Mouse (Mus musculus) midbrain, embryonic 14.5 days (tissue): ENCODE measurements at regions not wholly inside any gene's neighbourhood (a gene's known extent, or its start where the extent isn't known, plus 50 kb on each side); places are given as distances from the start of the nearest gene placed in this dataset.

Experiments
- ATAC-seq: fragments of 200-750 bp; cut with Nextera tagmentation; 2 replicates; pipeline ENCODE4 v1.8.0; 2017; ENCODE audit warnings: moderate number of reproducible peaks, moderate library complexity; ENCODE audit not compliant: low FRiP score, low TSS enrichment
- DNase-seq: peaks from one replicate; pipeline ENCODE4 v3.0.0-alpha.2; 2015
- H3K27ac ChIP-seq: fragments of 300-500 bp; sonication (generic); replicated peaks from 2 replicates; pipeline ENCODE4 v1.5.1; 2014; ENCODE audit warnings: mild to moderate bottlenecking, low read depth, low read length, moderate library complexity
- H3K27me3 ChIP-seq: fragments of 300-500 bp; sonication (generic); 2 replicates; pipeline ENCODE4 v1.6.1; 2014; ENCODE audit warnings: low read length, control low read depth, mixed read lengths; ENCODE audit not compliant: control insufficient read depth, insufficient read depth
- H3K36me3 ChIP-seq: fragments of 300-500 bp; sonication (generic); 2 replicates; pipeline ENCODE4 v1.6.1; 2014; ENCODE audit warnings: low read length, control low read depth; ENCODE audit not compliant: control insufficient read depth, insufficient read depth
- H3K4me1 ChIP-seq: fragments of 300-500 bp; sonication (generic); 2 replicates; pipeline ENCODE4 v1.6.1; 2014; ENCODE audit warnings: mild to moderate bottlenecking, antibody characterized with exemption, low read length, control low read depth; ENCODE audit not compliant: control insufficient read depth, insufficient read depth
- H3K4me2 ChIP-seq: fragments of 300-500 bp; sonication (generic); 2 replicates; pipeline ENCODE4 v1.6.1; 2014; ENCODE audit warnings: mild to moderate bottlenecking, low read length, moderate library complexity
- H3K4me3 ChIP-seq: fragments of 300-500 bp; sonication (generic); replicated peaks from 2 replicates; pipeline ENCODE4 v1.5.1; 2014; ENCODE audit warnings: low read depth, low read length
- H3K9ac ChIP-seq: fragments of 300-500 bp; sonication (generic); replicated peaks from 2 replicates; pipeline ENCODE4 v1.6.1; 2014; ENCODE audit warnings: mild to moderate bottlenecking, low read length, moderate library complexity
- H3K9me3 ChIP-seq: fragments of 300-500 bp; sonication (generic); 2 replicates; pipeline ENCODE4 v1.6.1; 2016; ENCODE audit warnings: low read length, control low read depth, mixed read lengths; ENCODE audit not compliant: control insufficient read depth
- WGBS: fragments of 180-500 bp; shearing (Covaris S2); extraction: QIAGEN DNeasy Blood & Tissue Kit; methylation state at CpG from one replicate; pipeline ENCODE4 v1.1.7; 2014; 5-methylcytosine and 5-hydroxymethylcytosine counted together

GRCm38 (mm10) chr11:63761561-63761960 is 160.5 kb downstream of the Hs3st3b1 start:
- ATAC-seq = no peak

GRCm38 (mm10) chr11:63767631-63768250 is 154.3 kb downstream of the Hs3st3b1 start:
- WGBS = 69% methylated on average over 10 of the region's 10 CpGs
- no peak for ATAC-seq
- H3K4me1 ChIP-seq = no peaks in the 10 kb centered on the region
- H3K4me2 ChIP-seq = no peak overlapping the region
- no peaks in the 10 kb centered on the region for H3K36me3 ChIP-seq
- no peak overlapping the region for H3K4me3 ChIP-seq
- H3K27me3 ChIP-seq = no peaks in the 10 kb centered on the region
- H3K27ac ChIP-seq = no peak overlapping the region
- no peaks in the 10 kb centered on the region for H3K9me3 ChIP-seq
- H3K9ac ChIP-seq = no peak overlapping the region
- DNase-seq = no peak

More at GRCm38 (mm10) chr11:63761561-63761960, 160.5 kb downstream of the Hs3st3b1 start:
- H3K9me3 ChIP-seq = no peaks in the 10 kb centered on the region
- WGBS = 78% methylated on average over 6 of the region's 6 CpGs
- no peak overlapping the region for H3K9ac ChIP-seq
- H3K27ac ChIP-seq = no peak overlapping the region
- 0 out of 2 replicates have a peak, but pooled peaks cover 6% of the 10 kb centered on the region for H3K4me1 ChIP-seq
- no peak overlapping the region for H3K4me3 ChIP-seq
- no peak for DNase-seq
- H3K27me3 ChIP-seq = no peaks in the 10 kb centered on the region
- H3K36me3 ChIP-seq = no peaks in the 10 kb centered on the region
- no peak overlapping the region for H3K4me2 ChIP-seq

- H3K4me2 ChIP-seq = no peak overlapping the region
- WGBS = 97% methylated on average over 2 of the region's 2 CpGs
- H3K27ac ChIP-seq = no peak overlapping the region
- no peaks in the 10 kb centered on the region for H3K36me3 ChIP-seq
- ATAC-seq = no peak
- no peak overlapping the region for H3K9ac ChIP-seq
- H3K4me1 ChIP-seq = no peaks in the 10 kb centered on the region
- no peak overlapping the region for H3K4me3 ChIP-seq
- no peak for DNase-seq
- H3K9me3 ChIP-seq = no peaks in the 10 kb centered on the region
- no peaks in the 10 kb centered on the region for H3K27me3 ChIP-seq
Observed at GRCm38 (mm10) chr11:63769738-63770137, 152.4 kb downstream of the Hs3st3b1 start.

- 76% methylated on average over 6 of the region's 6 CpGs for WGBS
- no peak overlapping the region for H3K4me2 ChIP-seq
- H3K4me1 ChIP-seq = 0 out of 2 replicates have a peak, but pooled peaks cover 4% of the 10 kb centered on the region
- no peaks in the 10 kb centered on the region for H3K36me3 ChIP-seq
- H3K9ac ChIP-seq = no peak overlapping the region
- no peaks in the 10 kb centered on the region for H3K9me3 ChIP-seq
- no peaks in the 10 kb centered on the region for H3K27me3 ChIP-seq
- no peak overlapping the region for H3K4me3 ChIP-seq
- DNase-seq (no peak), ATAC-seq (no peak)
- H3K27ac ChIP-seq = no peak overlapping the region
Observed at GRCm38 (mm10) chr11:63775382-63775781, 146.7 kb downstream of the Hs3st3b1 start.

DNA sequence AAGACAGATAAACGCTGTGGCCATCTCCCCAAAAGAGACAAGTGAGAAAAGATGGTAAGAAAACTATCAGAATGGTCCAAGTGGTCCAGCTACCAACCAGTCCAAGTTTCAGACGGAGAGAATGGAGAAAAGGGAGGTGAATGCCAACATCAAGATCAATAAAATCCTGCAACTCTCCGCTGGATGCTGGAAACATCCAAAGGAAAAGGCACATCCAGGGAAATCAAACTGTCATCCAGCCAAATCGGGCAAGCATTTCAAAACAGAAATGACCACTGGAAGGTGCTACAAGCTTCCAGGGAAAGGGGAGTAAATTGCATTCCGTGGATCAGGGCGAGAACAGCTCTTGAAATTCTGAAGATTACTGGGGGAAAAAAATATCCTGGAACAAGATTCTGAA is 142.7 kb downstream of the Hs3st3b1 start:
- no peak overlapping the region for H3K4me3 ChIP-seq
- no peak overlapping the region for H3K27ac ChIP-seq
- ATAC-seq = no peak
- H3K4me2 ChIP-seq = no peak overlapping the region
- 83% methylated on average over 6 of the region's 6 CpGs for WGBS
- no peaks in the 10 kb centered on the region for H3K36me3 ChIP-seq
- H3K9ac ChIP-seq = no peak overlapping the region
- no peak for DNase-seq
- H3K27me3 ChIP-seq = no peaks in the 10 kb centered on the region
- H3K4me1 ChIP-seq = 0 out of 2 replicates have a peak, but pooled peaks cover 4% of the 10 kb centered on the region
- H3K9me3 ChIP-seq = no peaks in the 10 kb centered on the region

DNA sequence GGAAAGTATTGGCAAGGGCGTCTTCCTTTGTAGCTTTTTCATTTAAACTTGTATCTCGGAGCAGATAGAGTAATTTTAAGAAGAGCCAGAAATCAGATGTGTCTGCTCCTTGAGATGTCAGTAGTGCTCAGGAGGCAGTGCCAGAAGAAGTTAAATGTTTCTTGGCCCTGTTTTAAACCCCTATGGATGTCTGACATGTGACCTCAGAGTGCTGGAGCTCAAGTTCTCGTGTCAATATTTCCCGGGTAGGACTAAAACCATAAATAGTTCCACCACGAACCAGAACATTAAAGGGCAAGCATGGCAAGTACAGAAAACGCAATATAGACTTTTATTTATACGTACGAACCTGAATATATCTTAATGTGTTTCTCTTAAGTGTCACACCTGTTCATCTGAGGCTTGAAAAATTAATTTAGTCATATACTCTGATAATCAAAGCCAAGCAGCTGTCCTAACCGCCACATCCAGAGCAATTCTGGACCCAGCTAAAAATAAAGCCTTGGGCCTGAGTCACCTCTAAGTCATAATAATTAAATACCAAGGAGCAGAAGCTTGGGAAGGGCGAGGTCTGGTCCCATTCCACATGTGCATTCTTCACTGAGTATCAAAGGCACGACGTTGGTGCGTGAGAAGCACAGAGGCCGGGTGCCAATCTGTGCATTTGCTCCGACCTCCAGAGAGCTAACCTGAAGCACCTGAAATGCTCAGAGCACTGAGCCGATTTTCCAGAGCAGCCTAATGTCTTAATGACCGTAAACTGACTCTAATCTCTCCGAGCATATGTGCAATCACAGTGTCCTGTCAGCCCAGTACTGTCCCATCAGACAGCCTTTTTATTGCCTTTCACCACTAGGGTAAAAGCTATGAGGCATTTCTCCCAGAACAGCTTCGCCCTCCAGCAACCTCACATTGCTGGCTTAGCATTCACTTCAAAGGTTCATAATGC is 139.8 kb downstream of the Hs3st3b1 start:
- no peaks in the 10 kb centered on the region for H3K27me3 ChIP-seq
- 78% methylated on average over 19 of the region's 19 CpGs for WGBS
- H3K4me2 ChIP-seq = no peak overlapping the region
- no peak overlapping the region for H3K27ac ChIP-seq
- H3K4me3 ChIP-seq = no peak overlapping the region
- DNase-seq (no peak), ATAC-seq (no peak)
- peaks cover 10% of the 10 kb centered on the region; the same call in 1 of the 2 replicates for H3K4me1 ChIP-seq
- H3K9me3 ChIP-seq = no peaks in the 10 kb centered on the region
- H3K36me3 ChIP-seq = no peaks in the 10 kb centered on the region
- no peak overlapping the region for H3K9ac ChIP-seq

GRCm38 (mm10) chr11:63785281-63785886 is 136.7 kb downstream of the Hs3st3b1 start:
- no peak overlapping the region for H3K4me3 ChIP-seq
- DNase-seq = peak; percentile 38
- no peak for ATAC-seq
- H3K4me2 ChIP-seq = no peak overlapping the region
- H3K9ac ChIP-seq = no peak overlapping the region
- no peak overlapping the region for H3K27ac ChIP-seq
- no peaks in the 10 kb centered on the region for H3K36me3 ChIP-seq
- H3K4me1 ChIP-seq = peaks cover 6% of the 10 kb centered on the region; the same call in 1 of the 2 replicates
- no peaks in the 10 kb centered on the region for H3K9me3 ChIP-seq
- H3K27me3 ChIP-seq = no peaks in the 10 kb centered on the region
- WGBS = 7% methylated on average over 8 of the region's 8 CpGs

DNA sequence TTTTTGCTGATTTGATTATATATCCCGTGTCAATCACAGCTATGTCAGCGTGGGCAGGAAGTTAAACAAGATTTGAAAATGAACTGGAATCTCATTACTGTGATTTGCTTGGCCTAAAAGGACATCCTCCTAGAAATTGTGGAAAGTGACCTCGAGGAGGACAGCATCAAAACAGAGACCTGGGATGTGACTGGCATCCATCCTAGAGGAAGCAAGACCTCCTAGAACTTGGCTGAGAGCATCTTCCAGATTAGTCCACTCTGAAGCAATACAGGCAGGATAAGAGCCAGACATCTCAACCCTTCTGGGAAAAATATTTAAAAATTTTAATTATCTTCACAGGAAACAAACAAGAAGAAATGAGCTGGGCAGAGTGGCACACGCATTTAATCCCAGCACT is 136.1 kb downstream of the Hs3st3b1 start:
- WGBS = 63% methylated on average over 4 of the region's 4 CpGs
- Histone ChIP-seq H3K4me3 (no peak overlapping the region), H3K9me3 (no peaks in the 10 kb centered on the region), H3K4me2 (no peak overlapping the region), H3K27ac (no peak overlapping the region), H3K9ac (no peak overlapping the region), H3K4me1 (peaks cover 6% of the 10 kb centered on the region; the same call in 1 of the 2 replicates), H3K36me3 (no peaks in the 10 kb centered on the region), H3K27me3 (no peaks in the 10 kb centered on the region)
- no peak for ATAC-seq
- no peak for DNase-seq
